Mouse (Mus musculus): ENCODE data around the gene Usp34. TPM values are rescaled to one million over a fixed set of nuclear protein-coding genes. Genes with fewer than 3 reads are reported as not detected.
"Not testable (repeated sequence)": the region's sequence is repeated elsewhere in the genome, so short reads cannot be mapped to it uniquely, and the experiment has no call there.

Usp34 gene
- polyA plus RNA-seq, 1 experiment from 2014 or later: 25.1 TPM

- Histone ChIP-seq H3K4me1 (no peaks in the 10 kb centered on the region), H3K36me3 (peaks cover 28% of the 10 kb centered on the region)
- WGBS: 86% methylated on average over 2 of the region's 2 CpGs
These were observed 123.3 kb downstream of the Usp34 start for GRCm38 (mm10) chr11:23430013-23430412.

GRCm38 (mm10) chr11:23436076-23436475 is 129.4 kb downstream of the Usp34 start:
- no peaks in the 10 kb centered on the region for H3K27me3 ChIP-seq (replicated peaks)
- no peak overlapping the region for H3K27ac ChIP-seq
- peaks cover 25% of the 10 kb centered on the region for H3K36me3 ChIP-seq
- ATAC-seq (ENCODE audit: insufficient read depth, low FRiP score, low read depth): no peak
- no peak overlapping the region for H3K4me2 ChIP-seq
- no peak overlapping the region for H3K4me3 ChIP-seq (replicated peaks)
- H3K9me3 ChIP-seq: no peaks in the 10 kb centered on the region
- no peak overlapping the region for H3K9ac ChIP-seq
- 85% methylated on average over 2 of the region's 2 CpGs for WGBS
- H3K4me1 ChIP-seq: no peaks in the 10 kb centered on the region

More at GRCm38 (mm10) chr11:23430013-23430412, 123.3 kb downstream of the Usp34 start:
- Histone ChIP-seq H3K27ac (no peak overlapping the region), H3K4me3 (replicated peaks) (no peak overlapping the region), H3K4me2 (no peak overlapping the region), H3K27me3 (replicated peaks) (no peaks in the 10 kb centered on the region), H3K9ac (no peak overlapping the region), H3K9me3 (no peaks in the 10 kb centered on the region)
- ATAC-seq (ENCODE audit: insufficient read depth, low FRiP score, low read depth): no peak

- not testable (repeated sequence) for H3K4me1 ChIP-seq; H3K27ac ChIP-seq; H3K4me3 ChIP-seq (replicated peaks); H3K4me2 ChIP-seq; H3K9me3 ChIP-seq; H3K9ac ChIP-seq; H3K27me3 ChIP-seq (replicated peaks); ATAC-seq (ENCODE audit: insufficient read depth, low FRiP score, low read depth)
- WGBS: 96% methylated on average over 2 of the region's 2 CpGs
- H3K36me3 ChIP-seq: peaks cover 14% of the 10 kb centered on the region
These were observed 159.2 kb downstream of the Usp34 start for GRCm38 (mm10) chr11:23465862-23466261.

- Histone ChIP-seq H3K27ac (no peak overlapping the region), H3K4me1 (no peaks in the 10 kb centered on the region), H3K9me3 (no peaks in the 10 kb centered on the region), H3K4me2 (no peak overlapping the region), H3K9ac (no peak overlapping the region), H3K4me3 (replicated peaks) (no peak overlapping the region), H3K36me3 (peaks cover 50% of the 10 kb centered on the region), H3K27me3 (replicated peaks) (no peaks in the 10 kb centered on the region)
- ATAC-seq (ENCODE audit: insufficient read depth, low FRiP score, low read depth): no peak
- 69% methylated on average over 1 of the region's 1 CpGs for WGBS
These were observed 183.3 kb downstream of the Usp34 start for GRCm38 (mm10) chr11:23489955-23490354.

- no peak overlapping the region for H3K27ac ChIP-seq
- no peak overlapping the region for H3K9ac ChIP-seq
- no peaks in the 10 kb centered on the region for H3K27me3 ChIP-seq (replicated peaks)
- 84% methylated on average over 4 of the region's 4 CpGs for WGBS
- H3K36me3 ChIP-seq: peaks cover 38% of the 10 kb centered on the region
- no peak for ATAC-seq (ENCODE audit: insufficient read depth, low FRiP score, low read depth)
- no peak overlapping the region for H3K4me2 ChIP-seq
- no peak overlapping the region for H3K4me3 ChIP-seq (replicated peaks)
- peaks cover 12% of the 10 kb centered on the region; the same call in 1 of the 2 replicates for H3K4me1 ChIP-seq
- H3K9me3 ChIP-seq: no peaks in the 10 kb centered on the region
These were observed 185.5 kb downstream of the Usp34 start for GRCm38 (mm10) chr11:23492048-23492790.

- H3K36me3 ChIP-seq: peaks cover 17% of the 10 kb centered on the region
- WGBS: 90% methylated on average over 6 of the region's 6 CpGs
- no peak overlapping the region for H3K4me3 ChIP-seq (replicated peaks)
These were observed 188.5 kb downstream of the Usp34 start for GRCm38 (mm10) chr11:23495231-23495630.

GRCm38 (mm10) chr11:23496661-23497060 is 190.0 kb downstream of the Usp34 start:
- no peak overlapping the region for H3K27ac ChIP-seq
- H3K9me3 ChIP-seq: no peaks in the 10 kb centered on the region
- H3K4me2 ChIP-seq: peak overlapping the region; percentile 81
- H3K9ac ChIP-seq: peak overlapping the region; percentile 96; the same call in 1 of the 2 replicates
- H3K27me3 ChIP-seq (replicated peaks): no peaks in the 10 kb centered on the region
- 47% methylated on average over 6 of the region's 6 CpGs for WGBS
- ATAC-seq (ENCODE audit: insufficient read depth, low FRiP score, low read depth): no peak
- H3K4me1 ChIP-seq: peaks cover 12% of the 10 kb centered on the region; the same call in 1 of the 2 replicates
- peak overlapping the region; percentile 90 for H3K4me3 ChIP-seq (replicated peaks)
- peaks cover 11% of the 10 kb centered on the region for H3K36me3 ChIP-seq

More at GRCm38 (mm10) chr11:23495231-23495630, 188.5 kb downstream of the Usp34 start:
- no peak for ATAC-seq (ENCODE audit: insufficient read depth, low FRiP score, low read depth)
- H3K9me3 ChIP-seq: no peaks in the 10 kb centered on the region
- peaks cover 12% of the 10 kb centered on the region; the same call in 1 of the 2 replicates for H3K4me1 ChIP-seq
- H3K27me3 ChIP-seq (replicated peaks): no peaks in the 10 kb centered on the region
- H3K9ac ChIP-seq: no peak overlapping the region
- H3K4me2 ChIP-seq: no peak overlapping the region
- no peak overlapping the region for H3K27ac ChIP-seq

GRCm38 (mm10) chr11:23497335-23497717 is 190.6 kb downstream of the Usp34 start:
- H3K9me3 ChIP-seq: no peaks in the 10 kb centered on the region
- H3K27me3 ChIP-seq (replicated peaks): no peaks in the 10 kb centered on the region

GRCm38 (mm10) chr11:23497718-23498509 is 191.2 kb downstream of the Usp34 start, which contains the start of gene Ahsa2:
Gene Ahsa2 (minus strand): TSS chr11:23498030.
- Histone ChIP-seq H3K4me2 (peak within 1 kb of the TSS; percentile 81), H3K9ac (peak within 1 kb of the TSS; percentile 96), H3K4me3 (replicated peaks) (peak within 1 kb of the TSS; percentile 90), H3K9me3 (no peaks in the 10 kb centered on the region), H3K27me3 (replicated peaks) (no peaks in the 10 kb centered on the region), H3K27ac (peak within 1 kb of the TSS; percentile 96), H3K4me1 (peaks cover 12% of the 10 kb centered on the region; the same call in 1 of the 2 replicates), H3K36me3 (peaks cover 6% of the 10 kb centered on the region; the same call in 1 of the 2 replicates)
- WGBS: 1% methylated on average over 60 of the region's 66 CpGs
- peak; percentile 95 for ATAC-seq (ENCODE audit: insufficient read depth, low FRiP score, low read depth)

More at GRCm38 (mm10) chr11:23497335-23497717, 190.6 kb downstream of the Usp34 start:
- H3K4me2 ChIP-seq: peak overlapping the region; percentile 81
- under 1% methylated on average over 22 of the region's 22 CpGs for WGBS
- H3K36me3 ChIP-seq: peaks cover 6% of the 10 kb centered on the region; the same call in 1 of the 2 replicates
- H3K27ac ChIP-seq: peak overlapping the region; percentile 96
- peaks cover 12% of the 10 kb centered on the region; the same call in 1 of the 2 replicates for H3K4me1 ChIP-seq
- ATAC-seq (ENCODE audit: insufficient read depth, low FRiP score, low read depth): peak; percentile 76
- peak overlapping the region; percentile 90 for H3K4me3 ChIP-seq (replicated peaks)
- H3K9ac ChIP-seq: peak overlapping the region; percentile 96

- H3K36me3 ChIP-seq: peaks cover 6% of the 10 kb centered on the region; the same call in 1 of the 2 replicates
These were observed 191.9 kb downstream of the Usp34 start for GRCm38 (mm10) chr11:23498609-23499008.

GRCm38 (mm10) chr11:23504801-23505200 is 198.1 kb downstream of the Usp34 start:
- H3K36me3 ChIP-seq; H3K9me3 ChIP-seq; ATAC-seq (ENCODE audit: insufficient read depth, low FRiP score, low read depth); H3K4me2 ChIP-seq; H3K27me3 ChIP-seq (replicated peaks); H3K27ac ChIP-seq; H3K9ac ChIP-seq; H3K4me3 ChIP-seq (replicated peaks); H3K4me1 ChIP-seq: not testable (repeated sequence)
- WGBS: 79% methylated on average over 5 of the region's 5 CpGs

More at GRCm38 (mm10) chr11:23498609-23499008, 191.9 kb downstream of the Usp34 start:
- Histone ChIP-seq H3K27me3 (replicated peaks) (no peaks in the 10 kb centered on the region), H3K27ac (peak overlapping the region; percentile 77; the same call in 1 of the 2 replicates), H3K4me2 (peak overlapping the region; percentile 74), H3K9me3 (no peaks in the 10 kb centered on the region), H3K4me1 (peaks cover 12% of the 10 kb centered on the region; the same call in 1 of the 2 replicates), H3K9ac (no peak overlapping the region), H3K4me3 (replicated peaks) (peak overlapping the region; percentile 90)
- ATAC-seq (ENCODE audit: insufficient read depth, low FRiP score, low read depth): no peak
- 38% methylated on average over 5 of the region's 5 CpGs for WGBS

Data from stomach, embryonic 15.5 days (tissue).